Mouse (Mus musculus): Measurements from ENCODE around the gene Ift140. TPM values are rescaled to one million over a fixed set of nuclear protein-coding genes. Genes with fewer than 3 reads are reported as not detected.

Gene Ift140
- polyA plus RNA-seq, 1 experiment from 2014 or later: 42.7 TPM

GRCm38 (mm10) chr17:25014841-25015570 is 879 bp upstream of the Ift140 start:
- H3K4me2 ChIP-seq (ENCODE audit: low read depth, low read length): peak overlapping the region; percentile 98
- WGBS (ENCODE audit: insufficient replicate concordance): 1% methylated on average over 39 of the region's 39 CpGs
- H3K9me3 ChIP-seq (ENCODE audit: low read length): no peaks in the 10 kb centered on the region
- peaks cover 19% of the 10 kb centered on the region for H3K4me1 ChIP-seq (ENCODE audit: insufficient read depth)
- DNase-seq: peak; percentile 72
- H3K36me3 ChIP-seq (replicated peaks; ENCODE audit: insufficient read depth, low read length): peaks cover 27% of the 10 kb centered on the region
- TF ChIP-seq EP300 (IDR thresholded peaks at IDR 0.05; ENCODE audit: low read depth) (no peak), CTCF (IDR thresholded peaks at IDR 0.05; ENCODE audit: low read depth) (no peak)
- H3K27ac ChIP-seq (ENCODE audit: low read depth): peak overlapping the region; percentile 91
- peak; percentile 22 for ATAC-seq
- no peaks in the 10 kb centered on the region for H3K27me3 ChIP-seq (ENCODE audit: insufficient read depth, low read length)
- H3K4me3 ChIP-seq (ENCODE audit: low read depth, low read length): peak overlapping the region; percentile 82
- H3K9ac ChIP-seq (replicated peaks): peak overlapping the region; percentile 96

DNA sequence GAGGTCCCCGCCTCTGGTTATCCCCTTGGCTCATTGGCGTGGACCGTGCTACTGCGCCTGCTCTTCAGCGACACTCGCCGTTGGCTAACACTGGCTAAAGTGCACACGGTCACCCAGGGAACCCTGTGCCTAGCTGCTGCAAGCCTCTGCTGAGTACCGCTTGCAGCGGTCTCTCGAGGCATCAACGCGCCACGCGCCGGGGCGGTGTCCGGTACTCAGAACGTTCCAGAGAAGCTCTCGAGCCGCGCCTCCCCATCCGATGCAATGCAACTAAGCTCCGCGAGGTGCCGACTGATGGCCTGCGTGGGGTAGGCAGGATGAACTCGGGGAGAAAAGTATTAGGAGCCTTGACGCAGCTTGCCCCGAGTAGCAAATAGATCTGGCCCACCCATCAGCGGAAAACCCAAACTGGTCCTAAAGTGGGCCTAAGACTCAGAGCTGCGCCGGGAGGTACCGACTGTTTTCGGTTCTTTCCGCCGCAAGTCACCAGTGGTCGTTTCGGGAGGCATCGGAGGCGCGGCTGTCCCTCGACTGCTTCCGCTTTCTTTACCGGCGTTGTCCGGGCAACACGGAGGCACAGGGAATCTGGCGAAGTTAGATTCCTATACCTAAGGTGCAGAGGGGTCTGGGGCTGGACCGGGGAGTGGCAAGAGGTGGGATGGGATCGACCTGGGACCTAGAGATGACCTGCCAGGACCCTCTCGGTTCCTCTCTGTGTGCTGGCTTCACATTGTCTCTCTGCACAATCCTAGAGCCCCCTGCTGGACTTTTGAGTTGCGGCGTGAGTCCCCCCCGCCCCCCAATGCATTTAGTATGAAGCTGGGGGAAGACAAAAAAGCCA is 627 bp downstream of the Ift140 start:
- H3K4me3 ChIP-seq (ENCODE audit: low read depth, low read length): peak overlapping the region; percentile 73

GRCm38 (mm10) chr17:25036183-25036582 is 20.3 kb downstream of the Ift140 start:
- WGBS (ENCODE audit: insufficient replicate concordance): 73% methylated on average over 4 of the region's 4 CpGs
- ATAC-seq (no peak), DNase-seq (no peak)

More for the DNA sequence above, 627 bp downstream of the Ift140 start:
- under 1% methylated on average over 55 of the region's 55 CpGs for WGBS (ENCODE audit: insufficient replicate concordance)
- peak; percentile 84 for ATAC-seq
- Histone ChIP-seq H3K4me1 (ENCODE audit: insufficient read depth) (peaks cover 19% of the 10 kb centered on the region), H3K36me3 (replicated peaks; ENCODE audit: insufficient read depth, low read length) (peaks cover 16% of the 10 kb centered on the region), H3K27me3 (ENCODE audit: insufficient read depth, low read length) (no peaks in the 10 kb centered on the region), H3K4me2 (ENCODE audit: low read depth, low read length) (peak overlapping the region; percentile 83), H3K27ac (ENCODE audit: low read depth) (peak overlapping the region; percentile 87), H3K9me3 (ENCODE audit: low read length) (no peaks in the 10 kb centered on the region), H3K9ac (replicated peaks) (peak overlapping the region; percentile 76)
- peak; percentile 55 for TF ChIP-seq CTCF (IDR thresholded peaks at IDR 0.05; ENCODE audit: low read depth)
- TF ChIP-seq EP300 (IDR thresholded peaks at IDR 0.05; ENCODE audit: low read depth): 0 out of 2 replicates have a peak, but pooled peaks have one; percentile 2
- peak; percentile 84 for DNase-seq

DNA sequence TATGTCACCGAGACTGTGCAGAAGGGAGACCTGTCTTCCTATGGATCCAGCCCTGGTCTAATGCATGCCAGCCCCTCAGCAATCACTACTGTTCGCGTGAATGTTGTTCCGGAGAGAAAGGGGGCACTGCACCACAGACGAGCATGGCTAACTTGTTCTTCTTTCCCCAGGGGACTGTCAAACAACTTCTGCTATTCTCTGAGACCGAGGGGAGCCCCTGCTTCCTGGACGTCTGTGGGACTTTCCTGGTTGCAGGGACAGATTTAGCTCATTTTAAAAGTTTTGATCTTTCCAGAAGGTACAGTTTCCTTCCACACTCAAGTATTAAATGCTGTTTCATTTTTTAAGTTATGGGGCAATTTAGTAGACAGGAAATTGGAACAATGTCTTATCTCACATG is 29.0 kb downstream of the Ift140 start:
- no peak for ATAC-seq
- Histone ChIP-seq H3K4me3 (ENCODE audit: low read depth, low read length) (no peak overlapping the region), H3K4me1 (ENCODE audit: insufficient read depth) (no peaks in the 10 kb centered on the region), H3K9me3 (ENCODE audit: low read length) (no peaks in the 10 kb centered on the region), H3K36me3 (replicated peaks; ENCODE audit: insufficient read depth, low read length) (peaks cover 4% of the 10 kb centered on the region; the same call in 1 of the 2 replicates), H3K27me3 (ENCODE audit: insufficient read depth, low read length) (no peaks in the 10 kb centered on the region), H3K27ac (ENCODE audit: low read depth) (no peak overlapping the region), H3K4me2 (ENCODE audit: low read depth, low read length) (peak overlapping the region; percentile 26; the same call in 1 of the 2 replicates), H3K9ac (replicated peaks) (no peak overlapping the region)
- DNase-seq: no peak
- TF ChIP-seq EP300 (IDR thresholded peaks at IDR 0.05; ENCODE audit: low read depth): no peak
- peak; percentile 24; the same call in 1 of the 2 replicates for TF ChIP-seq CTCF (IDR thresholded peaks at IDR 0.05; ENCODE audit: low read depth)
- 30% methylated on average over 7 of the region's 7 CpGs for WGBS (ENCODE audit: insufficient replicate concordance)

More at GRCm38 (mm10) chr17:25036183-25036582, 20.3 kb downstream of the Ift140 start:
- TF ChIP-seq EP300 (IDR thresholded peaks at IDR 0.05; ENCODE audit: low read depth): no peak
- TF ChIP-seq CTCF (IDR thresholded peaks at IDR 0.05; ENCODE audit: low read depth): peak; percentile 71
- Histone ChIP-seq H3K4me1 (ENCODE audit: insufficient read depth) (no peaks in the 10 kb centered on the region), H3K27me3 (ENCODE audit: insufficient read depth, low read length) (no peaks in the 10 kb centered on the region), H3K9me3 (ENCODE audit: low read length) (no peaks in the 10 kb centered on the region), H3K9ac (replicated peaks) (no peak overlapping the region), H3K27ac (ENCODE audit: low read depth) (no peak overlapping the region), H3K36me3 (replicated peaks; ENCODE audit: insufficient read depth, low read length) (peaks cover 10% of the 10 kb centered on the region), H3K4me2 (ENCODE audit: low read depth, low read length) (no peak overlapping the region), H3K4me3 (ENCODE audit: low read depth, low read length) (no peak overlapping the region)

- no peaks in the 10 kb centered on the region for H3K27me3 ChIP-seq (ENCODE audit: insufficient read depth, low read length)
- DNase-seq: no peak
- H3K9me3 ChIP-seq (ENCODE audit: low read length): no peaks in the 10 kb centered on the region
- H3K4me1 ChIP-seq (ENCODE audit: insufficient read depth): no peaks in the 10 kb centered on the region
- 80% methylated on average over 4 of the region's 4 CpGs for WGBS (ENCODE audit: insufficient replicate concordance)
- H3K36me3 ChIP-seq (replicated peaks; ENCODE audit: insufficient read depth, low read length): peaks cover 4% of the 10 kb centered on the region; the same call in 1 of the 2 replicates
- no peak overlapping the region for H3K4me3 ChIP-seq (ENCODE audit: low read depth, low read length)
- no peak for ATAC-seq
- H3K9ac ChIP-seq (replicated peaks): no peak overlapping the region
- no peak overlapping the region for H3K4me2 ChIP-seq (ENCODE audit: low read depth, low read length)
- no peak for TF ChIP-seq EP300 (IDR thresholded peaks at IDR 0.05; ENCODE audit: low read depth)
- TF ChIP-seq CTCF (IDR thresholded peaks at IDR 0.05; ENCODE audit: low read depth): no peak
- no peak overlapping the region for H3K27ac ChIP-seq (ENCODE audit: low read depth)
Measured at GRCm38 (mm10) chr17:25045281-25045680, 29.4 kb downstream of the Ift140 start.

DNA sequence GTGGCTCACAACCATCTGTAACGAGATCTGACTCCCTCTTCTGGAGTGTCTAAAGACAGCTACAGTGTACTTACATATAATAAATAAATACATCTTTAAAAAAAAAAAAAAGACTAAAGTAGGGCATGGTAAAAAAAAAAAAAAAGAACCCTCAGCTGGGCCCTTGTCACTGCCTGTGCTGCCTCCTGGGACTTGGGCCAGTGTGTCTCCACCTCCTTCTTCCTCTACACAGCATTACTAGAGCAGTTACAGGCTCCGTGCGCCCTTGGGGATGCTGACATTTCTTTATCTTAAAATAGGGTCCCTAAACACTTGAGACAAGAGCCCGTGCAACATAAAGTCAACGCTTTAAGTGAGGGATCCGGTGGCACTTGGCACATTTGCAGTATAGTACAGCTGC is 31.3 kb downstream of the Ift140 start:
- TF ChIP-seq EP300 (IDR thresholded peaks at IDR 0.05; ENCODE audit: low read depth) (no peak), CTCF (IDR thresholded peaks at IDR 0.05; ENCODE audit: low read depth) (no peak)
- Histone ChIP-seq H3K27ac (ENCODE audit: low read depth) (no peak overlapping the region), H3K27me3 (ENCODE audit: insufficient read depth, low read length) (no peaks in the 10 kb centered on the region), H3K9ac (replicated peaks) (no peak overlapping the region), H3K4me2 (ENCODE audit: low read depth, low read length) (no peak overlapping the region), H3K4me3 (ENCODE audit: low read depth, low read length) (no peak overlapping the region), H3K9me3 (ENCODE audit: low read length) (no peaks in the 10 kb centered on the region), H3K36me3 (replicated peaks; ENCODE audit: insufficient read depth, low read length) (peaks cover 4% of the 10 kb centered on the region; the same call in 1 of the 2 replicates), H3K4me1 (ENCODE audit: insufficient read depth) (no peaks in the 10 kb centered on the region)
- DNase-seq: no peak
- ATAC-seq: no peak
- 82% methylated on average over 5 of the region's 6 CpGs for WGBS (ENCODE audit: insufficient replicate concordance)

Data from liver, postnatal 0 days (tissue).